Comparison of ENCODE assay signal across 11 mouse cellular contexts in the genomic region with DNA sequence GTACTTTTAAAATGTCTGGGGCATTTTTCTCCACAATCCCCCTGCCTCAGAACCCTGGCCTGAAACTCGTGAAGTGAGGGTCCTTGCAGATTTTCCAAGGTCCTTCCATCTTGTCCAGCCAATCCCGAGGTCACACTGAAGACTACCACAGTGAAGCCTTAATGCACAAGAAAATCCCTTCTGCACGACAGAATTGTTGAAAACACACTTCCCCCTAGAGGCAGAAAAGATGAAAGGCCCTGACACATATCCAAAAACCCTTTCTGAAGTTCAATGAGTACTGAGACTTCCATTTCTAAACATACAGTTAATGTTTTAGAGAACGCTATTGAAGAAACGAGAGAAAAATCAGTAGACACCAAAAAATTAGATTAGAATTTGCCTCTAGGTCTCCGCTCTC. TPM values are rescaled to one million over a fixed set of nuclear protein-coding genes. Genes with fewer than 3 reads are reported as not detected.
A peak's percentile ranks its signal among the peaks of the same experiment; 100 is the strongest.
DNase-seq lines count a peak whose midpoint lies in the region; ATAC-seq and TF ChIP-seq lines count a peak whose summit lies in the region.
"Had no signal": no experiment of that assay in that cellular context is flagged by ENCODE, and none has a peak within 500 bp of the region (broad histone marks: within the 10 kb centered on the region; RNA-seq: fewer than 3 reads in every experiment).

No protein-coding gene starts in this region.

- H3K4me1 ChIP-seq in intestine, postnatal 0 days (replicated peaks; ENCODE audit: control insufficient read depth, insufficient read depth, low read length): no peaks in the 10 kb centered on the region
- H3K4me1 ChIP-seq in intestine, embryonic 16.5 days (ENCODE audit: control insufficient read depth, insufficient read depth, low read length): peaks cover 8% of the 10 kb centered on the region
- peaks cover 8% of the 10 kb centered on the region; the same call in 1 of the 2 replicates for H3K4me1 ChIP-seq in midbrain, postnatal 0 days (ENCODE audit: insufficient read depth, low read length)
- peaks cover 31% of the 10 kb centered on the region for H3K4me1 ChIP-seq in midbrain, embryonic 13.5 days (replicated peaks)
- H3K4me1 ChIP-seq in cortical plate, adult 2 months (ENCODE audit: control insufficient read depth, insufficient read depth, low read length): no peaks in the 10 kb centered on the region
- H3K4me1 ChIP-seq in forebrain, embryonic 16.5 days (replicated peaks; ENCODE audit: control insufficient read depth, insufficient read depth, low read length): peaks cover 24% of the 10 kb centered on the region

- H3K27me3 ChIP-seq in intestine, postnatal 0 days (replicated peaks; ENCODE audit: control insufficient read depth, insufficient read depth, low read length): peaks cover 2% of the 10 kb centered on the region; the same call in 1 of the 2 replicates
- peaks cover 4% of the 10 kb centered on the region for H3K27me3 ChIP-seq in intestine, embryonic 16.5 days (replicated peaks; ENCODE audit: control insufficient read depth, insufficient read depth, low read length)
- H3K27me3 ChIP-seq in midbrain, postnatal 0 days (ENCODE audit: insufficient read depth, low read length): peaks cover 22% of the 10 kb centered on the region
- peaks cover 41% of the 10 kb centered on the region for H3K27me3 ChIP-seq in midbrain, embryonic 13.5 days
- peaks cover 22% of the 10 kb centered on the region for H3K27me3 ChIP-seq in forebrain, embryonic 16.5 days (replicated peaks; ENCODE audit: control insufficient read depth, insufficient read depth, low read length)

- H3K4me3 ChIP-seq in intestine, postnatal 0 days (ENCODE audit: low read depth, low read length): no peak overlapping the region
- H3K4me3 ChIP-seq in intestine, embryonic 16.5 days (ENCODE audit: low read length): no peak overlapping the region
- H3K4me3 ChIP-seq in midbrain, postnatal 0 days (ENCODE audit: low read depth, low read length): no peak overlapping the region
- H3K4me3 ChIP-seq in midbrain, embryonic 13.5 days (replicated peaks): no peak overlapping the region
- H3K4me3 ChIP-seq in cortical plate, adult 2 months (ENCODE audit: insufficient read depth, low read length): no peak overlapping the region
- no peak overlapping the region for H3K4me3 ChIP-seq in forebrain, embryonic 16.5 days (replicated peaks; ENCODE audit: low read length)
- H3K4me3 ChIP-seq: lung, embryonic 15.5 days; neural tube, embryonic 13.5 days had no signal

- WGBS in intestine, postnatal 0 days: 40% methylated on average over 6 of the region's 6 CpGs
- WGBS in intestine, embryonic 16.5 days: 44% methylated on average over 6 of the region's 6 CpGs
- 37% methylated on average over 6 of the region's 6 CpGs for WGBS in midbrain, postnatal 0 days
- 47% methylated on average over 6 of the region's 6 CpGs for WGBS in midbrain, embryonic 13.5 days
- 41% methylated on average over 6 of the region's 6 CpGs for WGBS in forebrain, embryonic 16.5 days

- peak; percentile 60 for DNase-seq in midbrain, postnatal 0 days (ENCODE audit: low spot score)
- DNase-seq: cerebellum, adult 18-20 months had no signal

- no peak overlapping the region for H3K4me2 ChIP-seq in intestine, postnatal 0 days (replicated peaks; ENCODE audit: low read depth)
- no peak overlapping the region for H3K4me2 ChIP-seq in intestine, embryonic 16.5 days (ENCODE audit: low read depth, low read length)
- H3K4me2 ChIP-seq in midbrain, postnatal 0 days (ENCODE audit: low read depth, low read length, poor library complexity, severe bottlenecking): no peak overlapping the region
- no peak overlapping the region for H3K4me2 ChIP-seq in midbrain, embryonic 13.5 days (replicated peaks)
- H3K4me2 ChIP-seq in forebrain, embryonic 16.5 days (ENCODE audit: low read length): no peak overlapping the region
- H3K4me2 ChIP-seq: lung, embryonic 15.5 days; neural tube, embryonic 13.5 days had no signal

- no peak for ATAC-seq in intestine, postnatal 0 days
- no peak for ATAC-seq in intestine, embryonic 16.5 days
- no peak for ATAC-seq in midbrain, postnatal 0 days (ENCODE audit: low FRiP score)
- ATAC-seq in midbrain, embryonic 13.5 days: no peak
- no peak for ATAC-seq in megakaryocyte-erythroid progenitor cell, adult 5-6 weeks (replicated peaks; ENCODE audit: low FRiP score, low TSS enrichment, poor library complexity, severe bottlenecking)
- no peak for ATAC-seq in forebrain, embryonic 16.5 days
- ATAC-seq: activated CD4-positive, CD25-positive, alpha-beta regulatory T cell, adult 4 months had no signal

- H3K36me3 ChIP-seq in intestine, postnatal 0 days (ENCODE audit: control insufficient read depth, insufficient read depth): no peaks in the 10 kb centered on the region
- H3K36me3 ChIP-seq in intestine, embryonic 16.5 days (ENCODE audit: control insufficient read depth, insufficient read depth, low read length): no peaks in the 10 kb centered on the region
- no peaks in the 10 kb centered on the region for H3K36me3 ChIP-seq in midbrain, postnatal 0 days (ENCODE audit: insufficient read depth, low read length)
- H3K36me3 ChIP-seq in midbrain, embryonic 13.5 days: no peaks in the 10 kb centered on the region
- no peaks in the 10 kb centered on the region for H3K36me3 ChIP-seq in forebrain, embryonic 16.5 days (ENCODE audit: control insufficient read depth, insufficient read depth)
- H3K36me3 ChIP-seq: lung, embryonic 15.5 days; neural tube, embryonic 13.5 days had no signal

- no peak overlapping the region for H3K9ac ChIP-seq in intestine, postnatal 0 days (ENCODE audit: low read depth, low read length)
- H3K9ac ChIP-seq in intestine, embryonic 16.5 days (ENCODE audit: low read depth, low read length): no peak overlapping the region
- H3K9ac ChIP-seq in midbrain, postnatal 0 days (replicated peaks; ENCODE audit: low read length, poor library complexity, severe bottlenecking): no peak overlapping the region
- H3K9ac ChIP-seq in midbrain, embryonic 13.5 days (replicated peaks): no peak overlapping the region
- H3K9ac ChIP-seq in forebrain, embryonic 16.5 days (replicated peaks; ENCODE audit: low read depth, low read length): no peak overlapping the region
- H3K9ac ChIP-seq: lung, embryonic 15.5 days; neural tube, embryonic 13.5 days had no signal

- H3K27ac ChIP-seq in intestine, postnatal 0 days (ENCODE audit: low read depth, low read length): no peak overlapping the region
- H3K27ac ChIP-seq in intestine, embryonic 16.5 days (ENCODE audit: low read length): no peak overlapping the region
- no peak overlapping the region for H3K27ac ChIP-seq in midbrain, postnatal 0 days (ENCODE audit: low read depth, low read length)
- H3K27ac ChIP-seq in midbrain, embryonic 13.5 days: no peak overlapping the region
- no peak overlapping the region for H3K27ac ChIP-seq in cortical plate, adult 2 months (ENCODE audit: insufficient read depth, low read length)
- H3K27ac ChIP-seq in forebrain, embryonic 16.5 days (ENCODE audit: low read length): no peak overlapping the region
- H3K27ac ChIP-seq: lung, embryonic 15.5 days; neural tube, embryonic 13.5 days had no signal

- no peaks in the 10 kb centered on the region for H3K9me3 ChIP-seq in intestine, postnatal 0 days (ENCODE audit: control insufficient read depth)
- no peaks in the 10 kb centered on the region for H3K9me3 ChIP-seq in intestine, embryonic 16.5 days (ENCODE audit: control insufficient read depth, low read length)
- no peaks in the 10 kb centered on the region for H3K9me3 ChIP-seq in midbrain, postnatal 0 days (ENCODE audit: low read length)
- H3K9me3 ChIP-seq in midbrain, embryonic 13.5 days: no peaks in the 10 kb centered on the region
- no peaks in the 10 kb centered on the region for H3K9me3 ChIP-seq in forebrain, embryonic 16.5 days (ENCODE audit: control insufficient read depth, low read length)
- H3K9me3 ChIP-seq: lung, embryonic 15.5 days; neural tube, embryonic 13.5 days had no signal

- TF ChIP-seq POLR2A in cortical plate, adult 2 months (IDR thresholded peaks at IDR 0.05; ENCODE audit: extremely low read depth, insufficient read depth, low read length): no peak

- TF ChIP-seq CTCF in intestine, postnatal 0 days (IDR thresholded peaks at IDR 0.05; ENCODE audit: low read depth): peak; percentile 72
- peak; percentile 69 for TF ChIP-seq CTCF in midbrain, postnatal 0 days (IDR thresholded peaks at IDR 0.05)
- peak; percentile 37; the same call in 1 of the 2 replicates for TF ChIP-seq CTCF in cortical plate, adult 2 months (IDR thresholded peaks at IDR 0.05; ENCODE audit: extremely low read depth, insufficient read depth, low read length)

RNA-seq across cellular contexts. Expression of gene Npr3, which starts 2.8 kb away (rescaled TPM):
- polyA plus RNA-seq in intestine, postnatal 0 days (2015; fragmentation: Nextera tagmentation; extraction: Ambion mirVana): 3.8 and 4.4 TPM in 2 replicates
- 5.0 TPM in 2 replicates for polyA plus RNA-seq in intestine, embryonic 16.5 days (2015; fragmentation: Nextera tagmentation; extraction: Ambion mirVana)
- 2.7 and 2.9 TPM in 2 replicates for total RNA-seq in midbrain, postnatal 0 days (2014; rRNA removed)
- 0.63 and 0.75 TPM in 2 replicates for polyA plus RNA-seq in midbrain, postnatal 0 days (2015; fragmentation: Nextera tagmentation; extraction: Ambion mirVana)
- 1.1 and 1.2 TPM in 2 replicates for polyA plus RNA-seq in midbrain, embryonic 13.5 days (2015; fragmentation: Nextera tagmentation; extraction: Ambion mirVana)
- 3.4 and 3.6 TPM in 2 replicates for polyA plus RNA-seq in cortical plate, adult 2 months (2012; rRNA removed)
- total RNA-seq in megakaryocyte-erythroid progenitor cell, adult 5-6 weeks (2014; fragmentation: Nextera tagmentation): not detected in 2 replicates
- not detected in 2 replicates for total RNA-seq in megakaryocyte-erythroid progenitor cell, adult 5-6 weeks (2017)
- polyA plus RNA-seq in forebrain, embryonic 16.5 days (2015; fragmentation: Nextera tagmentation; extraction: Ambion mirVana): 1.5 and 2.1 TPM in 2 replicates
- polyA plus RNA-seq: activated CD4-positive, CD25-positive, alpha-beta regulatory T cell, adult 4 months had no signal
